Mouse (Mus musculus) stomach, postnatal 0 days (tissue): ENCODE measurements around the gene Krtap14. TPM values are rescaled to one million over a fixed set of nuclear protein-coding genes. Genes with fewer than 3 reads are reported as not detected.

ENCODE experiments used
- ATAC-seq: fragments of 200-750 bp; cut with Nextera tagmentation; 2 replicates; pipeline ENCODE4 v1.8.0; 2017; ENCODE audit not compliant: low FRiP score, low TSS enrichment
- DNase-seq: peaks from one replicate; pipeline ENCODE4 v3.0.0-alpha.2; 2016; ENCODE audit warnings: low spot score
- H3K27ac ChIP-seq: fragments of 300-500 bp; sonication (generic); replicated peaks from 2 replicates; pipeline ENCODE4 v1.5.1; 2014; ENCODE audit warnings: mild to moderate bottlenecking, control low read depth
- H3K27me3 ChIP-seq: fragments of 300-500 bp; sonication (generic); 2 replicates; pipeline ENCODE4 v1.6.1; 2014; ENCODE audit warnings: low read length; ENCODE audit not compliant: control insufficient read depth, insufficient read depth
- H3K36me3 ChIP-seq: fragments of 300-500 bp; sonication (generic); 2 replicates; pipeline ENCODE4 v1.6.1; 2014; ENCODE audit warnings: low read length, mixed read lengths; ENCODE audit not compliant: control insufficient read depth, insufficient read depth
- H3K4me1 ChIP-seq: fragments of 300-500 bp; sonication (generic); replicated peaks from 2 replicates; pipeline ENCODE4 v1.6.1; 2014; ENCODE audit warnings: antibody characterized with exemption; ENCODE audit not compliant: control insufficient read depth, insufficient read depth
- H3K4me2 ChIP-seq: fragments of 300-500 bp; sonication (generic); replicated peaks from 2 replicates; pipeline ENCODE4 v1.6.1; 2014; ENCODE audit warnings: low read depth, mild to moderate bottlenecking, control low read depth, moderate library complexity
- H3K4me3 ChIP-seq: fragments of 300-500 bp; sonication (generic); 2 replicates; pipeline ENCODE4 v1.5.1; 2014; ENCODE audit warnings: low read depth, low read length, control low read depth
- H3K9ac ChIP-seq: fragments of 300-500 bp; sonication (generic); 2 replicates; pipeline ENCODE4 v1.6.1; 2014; ENCODE audit warnings: mild to moderate bottlenecking, low read length, control low read depth, mixed read lengths
- H3K9me3 ChIP-seq: fragments of 300-500 bp; sonication (generic); 2 replicates; pipeline ENCODE4 v1.6.1; 2016; ENCODE audit warnings: low read length; ENCODE audit not compliant: control insufficient read depth
- CTCF ChIP-seq: IDR thresholded peaks from 2 replicates; pipeline ENCODE4 v1.5.1; 2016; ENCODE audit warnings: antibody characterized with exemption, low read depth, mild to moderate bottlenecking, moderate library complexity
- EP300 ChIP-seq: optimal IDR thresholded peaks from 2 replicates; pipeline ENCODE3; 2016; ENCODE audit warnings: antibody characterized with exemption
- WGBS: fragments of 180-500 bp; shearing (Covaris S2); extraction: QIAGEN DNeasy Blood & Tissue Kit; methylation state at CpG from one replicate; pipeline ENCODE4 v1.1.7; 2014; 5-methylcytosine and 5-hydroxymethylcytosine counted together
- polyA plus RNA-seq: library from polyadenylated mRNA; unstranded; fragments of >200 nt; fragmentation: Nextera tagmentation; extraction: Ambion mirVana; gene quantifications from 2 replicates; pipeline ENCODE4 v1.2.1, GENCODE M21; 2015

Krtap14 gene
- polyA plus RNA-seq, 1 experiment from 2014 or later = not detected

DNA sequence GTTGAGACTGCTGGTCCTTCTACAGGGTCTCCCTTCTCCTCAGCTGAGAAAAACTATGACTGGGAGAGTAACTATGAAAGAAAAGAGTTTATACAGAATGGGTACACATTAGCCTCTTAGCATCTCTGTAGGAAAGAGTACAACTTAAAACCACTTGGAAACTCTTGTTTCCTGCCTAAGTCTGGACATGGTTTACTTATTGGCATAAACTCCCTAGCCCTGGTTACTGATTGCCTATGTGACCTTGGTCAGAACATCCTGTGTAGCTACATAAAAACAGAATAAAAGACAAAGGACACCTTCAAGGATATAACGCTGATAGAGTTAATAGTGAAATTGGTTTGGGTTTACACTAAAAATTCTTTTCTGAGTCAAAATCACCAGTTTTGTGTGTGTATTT, 21.4 kb upstream of the Krtap14 start:
- Histone ChIP-seq H3K4me3 (no peak overlapping the region), H3K9me3 (no peaks in the 10 kb centered on the region), H3K4me1 (no peaks in the 10 kb centered on the region), H3K27me3 (no peaks in the 10 kb centered on the region), H3K4me2 (no peak overlapping the region), H3K27ac (no peak overlapping the region), H3K36me3 (no peaks in the 10 kb centered on the region), H3K9ac (no peak overlapping the region)
- no peak for TF ChIP-seq CTCF
- no peak for TF ChIP-seq EP300
- 89% methylated on average over 1 of the region's 1 CpGs for WGBS
- no peak for DNase-seq
- no peak for ATAC-seq

DNA sequence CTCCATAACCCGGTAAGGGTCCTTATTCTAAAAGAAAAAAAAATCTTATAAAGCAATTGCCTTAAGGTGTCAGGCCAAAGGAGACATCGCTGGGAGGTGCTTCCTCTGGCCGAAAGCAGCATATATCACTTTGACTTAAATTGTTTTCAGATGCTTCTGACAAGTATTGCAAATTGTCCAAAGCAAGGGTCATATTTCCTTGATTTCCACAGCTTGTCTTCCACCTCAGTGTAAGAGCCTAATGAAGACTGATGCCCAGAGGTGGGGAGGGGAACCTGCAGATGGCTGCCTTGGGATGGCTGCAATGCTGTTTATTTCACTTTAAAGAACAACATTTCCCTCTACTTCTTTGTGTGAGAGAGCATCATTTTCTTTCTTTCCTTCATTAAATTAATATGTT, 1.0 kb upstream of the Krtap14 start:
- no peak for ATAC-seq
- WGBS = 58% methylated on average over 3 of the region's 3 CpGs

DNA sequence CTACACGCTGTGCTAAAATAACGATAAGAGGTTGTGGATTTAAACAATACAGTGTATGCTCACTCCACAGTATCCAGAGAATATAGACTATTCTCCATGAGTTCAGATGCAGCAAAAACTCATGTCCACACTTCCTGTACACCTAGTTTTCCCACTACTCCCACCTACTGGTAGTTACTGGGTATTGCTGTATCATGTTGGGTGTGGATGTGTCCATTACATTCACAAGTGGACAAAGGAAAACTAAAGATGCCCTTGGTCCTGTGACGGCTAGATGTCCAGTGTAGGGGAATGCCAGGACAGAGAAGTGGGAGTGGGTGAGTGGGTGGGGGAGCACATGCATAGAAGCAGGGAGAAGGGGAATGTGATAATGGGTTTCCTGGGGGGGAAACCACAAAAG, 2.2 kb downstream of the Krtap14 start:
- Histone ChIP-seq H3K4me3 (no peak overlapping the region), H3K4me1 (no peaks in the 10 kb centered on the region), H3K9ac (no peak overlapping the region), H3K36me3 (no peaks in the 10 kb centered on the region), H3K27ac (no peak overlapping the region), H3K9me3 (no peaks in the 10 kb centered on the region), H3K4me2 (no peak overlapping the region), H3K27me3 (no peaks in the 10 kb centered on the region)
- TF ChIP-seq EP300 (no peak), CTCF (peak; percentile 74)
- WGBS = 79% methylated on average over 3 of the region's 3 CpGs
- DNase-seq (no peak), ATAC-seq (no peak)

More for the DNA sequence above, 1.0 kb upstream of the Krtap14 start:
- Histone ChIP-seq H3K9me3 (no peaks in the 10 kb centered on the region), H3K9ac (no peak overlapping the region), H3K27me3 (no peaks in the 10 kb centered on the region), H3K27ac (no peak overlapping the region), H3K4me1 (no peaks in the 10 kb centered on the region), H3K4me2 (no peak overlapping the region), H3K4me3 (no peak overlapping the region), H3K36me3 (no peaks in the 10 kb centered on the region)
- DNase-seq = no peak
- TF ChIP-seq EP300 (no peak), CTCF (no peak)

DNA sequence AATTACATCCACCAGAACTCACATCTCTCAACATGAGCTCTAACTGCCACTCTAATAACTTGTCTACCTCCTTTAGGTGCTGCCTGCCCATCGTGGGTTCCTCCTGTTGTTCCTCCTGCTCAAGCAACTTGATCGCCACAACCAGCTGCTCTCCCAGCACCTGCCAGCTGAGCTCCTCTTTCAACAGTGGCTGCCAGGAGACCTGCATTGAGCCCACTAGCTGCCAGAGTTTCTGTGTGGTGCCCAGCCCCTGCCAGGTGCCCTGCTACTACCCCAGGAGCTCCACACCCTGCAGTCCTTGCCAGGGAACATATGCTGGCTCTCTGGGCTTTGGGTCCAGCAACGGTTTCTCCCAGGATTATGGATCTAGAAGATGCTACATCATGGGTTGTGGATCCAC, 5.9 kb downstream of the Krtap14 start, which contains the start of gene Krtap15:
Gene Krtap15, plus strand, starts transcription at position 150 of the 400 bp plus-strand sequence.
- no peaks in the 10 kb centered on the region for H3K36me3 ChIP-seq
- H3K9ac ChIP-seq = no peak within 1 kb of the TSS
- no peak within 1 kb of the TSS for H3K4me2 ChIP-seq
- no peak for DNase-seq
- no peak within 1 kb of the TSS for H3K27ac ChIP-seq
- no peaks in the 10 kb centered on the region for H3K27me3 ChIP-seq
- H3K9me3 ChIP-seq = no peaks in the 10 kb centered on the region
- H3K4me3 ChIP-seq = no peak within 1 kb of the TSS
- TF ChIP-seq EP300 (no peak), CTCF (no peak)
- WGBS = 77% methylated on average over 3 of the region's 3 CpGs
- ATAC-seq = no peak
- H3K4me1 ChIP-seq = no peaks in the 10 kb centered on the region

DNA sequence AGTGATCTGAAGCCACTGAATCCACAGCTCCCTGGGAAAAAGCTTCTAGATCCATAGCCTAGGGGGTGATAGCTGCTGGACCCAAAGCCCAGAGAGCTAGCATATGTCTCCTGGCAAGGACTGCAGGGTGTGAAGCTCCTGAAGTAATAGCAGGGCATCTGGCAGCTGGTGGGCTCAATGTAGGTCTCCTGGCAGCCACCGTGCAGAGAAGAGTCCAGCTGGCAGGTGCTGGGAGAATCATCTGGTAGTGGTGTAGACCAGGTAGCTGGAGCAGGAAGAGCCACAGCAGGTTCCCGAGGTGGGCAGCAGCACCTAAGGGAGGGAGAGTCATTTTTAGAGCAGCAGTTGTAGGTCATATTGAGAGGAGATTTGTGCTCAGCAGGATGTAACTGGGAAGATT, 14.1 kb downstream of the Krtap14 start, which contains the start of gene Gm20741:
Gene Gm20741, minus strand, starts transcription at position 394 of the 400 bp plus-strand sequence.
- Histone ChIP-seq H3K4me3 (no peak within 1 kb of the TSS), H3K4me1 (no peaks in the 10 kb centered on the region), H3K4me2 (no peak within 1 kb of the TSS), H3K9ac (no peak within 1 kb of the TSS), H3K36me3 (no peaks in the 10 kb centered on the region), H3K9me3 (no peaks in the 10 kb centered on the region), H3K27ac (no peak within 1 kb of the TSS), H3K27me3 (no peaks in the 10 kb centered on the region)
- ATAC-seq (no peak), DNase-seq (no peak)
- WGBS = 73% methylated on average over 2 of the region's 2 CpGs
- TF ChIP-seq EP300 (no peak), CTCF (no peak)

DNA sequence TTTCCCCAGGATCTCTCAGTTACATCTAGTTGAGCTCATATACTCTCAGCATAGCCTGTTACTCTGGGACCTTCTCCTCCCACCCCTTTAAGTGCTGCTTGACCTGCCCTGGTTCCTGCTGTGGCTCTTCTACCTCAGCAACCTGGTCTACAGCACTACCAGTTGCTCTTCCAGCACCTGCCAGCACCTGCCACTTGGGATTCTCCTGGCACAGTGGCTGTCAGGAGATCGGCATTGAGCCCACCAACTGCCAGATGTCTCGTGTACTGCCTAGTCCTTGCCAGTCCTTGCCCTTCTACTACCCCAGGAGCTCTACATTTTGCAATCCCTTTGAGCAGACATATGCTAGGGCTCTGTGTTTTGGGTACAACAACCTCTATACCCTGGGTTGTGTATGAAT, 39.2 kb downstream of the Krtap14 start:
- Histone ChIP-seq H3K27ac (no peak overlapping the region), H3K27me3 (no peaks in the 10 kb centered on the region), H3K4me1 (no peaks in the 10 kb centered on the region), H3K9me3 (no peaks in the 10 kb centered on the region), H3K4me3 (no peak overlapping the region), H3K4me2 (no peak overlapping the region), H3K36me3 (no peaks in the 10 kb centered on the region), H3K9ac (no peak overlapping the region)
- no peak for DNase-seq
- 71% methylated on average over 2 of the region's 2 CpGs for WGBS
- no peak for ATAC-seq
- no peak for TF ChIP-seq EP300
- no peak for TF ChIP-seq CTCF
